Mouse (Mus musculus) liver, embryonic 14.5 days (tissue): ENCODE results near the gene Cacng7. TPM values are rescaled to one million over a fixed set of nuclear protein-coding genes. Genes with fewer than 3 reads are reported as not detected.

ENCODE experiments used
- ATAC-seq: fragments of 200-750 bp; cut with Nextera tagmentation; 2 replicates; pipeline ENCODE4 v1.8.0; 2017; ENCODE audit warnings: moderate number of reproducible peaks, mild to moderate bottlenecking, moderate library complexity; ENCODE audit not compliant: insufficient read depth
- DNase-seq, 3 experiments: peaks; one replicate each; pipeline ENCODE4 v3.0.0-alpha.2; 2012 to 2013; ENCODE audit warnings: low read depth in 3 of 3, low spot score in 3 of 3
- H3K27ac ChIP-seq: fragments of 300-500 bp; sonication (generic); 2 replicates; pipeline ENCODE4 v1.5.1; 2014; ENCODE audit warnings: moderate library complexity, mild to moderate bottlenecking, control low read depth, inconsistent platforms
- H3K27me3 ChIP-seq: fragments of 300-500 bp; sonication (generic); 2 replicates; pipeline ENCODE4 v1.6.1; 2014; ENCODE audit warnings: mild to moderate bottlenecking, low read length, moderate library complexity; ENCODE audit not compliant: control insufficient read depth, insufficient read depth
- H3K36me3 ChIP-seq: fragments of 300-500 bp; sonication (generic); replicated peaks from 2 replicates; pipeline ENCODE4 v1.6.1; 2014; ENCODE audit warnings: low read depth; ENCODE audit not compliant: control insufficient read depth, insufficient read depth
- H3K4me1 ChIP-seq, 2 experiments: fragments of 200-500 bp in 1 of 2; fragments of 300-500 bp in 1 of 2; sonication (generic) in 1 of 2; replicated peaks; 2 replicates each; pipeline ENCODE4 v1.6.1; 2012 to 2014; ENCODE audit warnings: antibody characterized with exemption in 1 of 2, inconsistent platforms in 1 of 2, low read length in 1 of 2; ENCODE audit not compliant: control insufficient read depth in 2 of 2, insufficient read depth in 2 of 2
- H3K4me2 ChIP-seq: fragments of 300-500 bp; sonication (generic); 2 replicates; pipeline ENCODE4 v1.6.1; 2014; ENCODE audit warnings: low read depth, mild to moderate bottlenecking, control low read depth, moderate library complexity
- H3K4me3 ChIP-seq, 2 experiments: fragments of 200-500 bp in 1 of 2; fragments of 300-500 bp in 1 of 2; sonication (generic) in 1 of 2; 2 replicates each; pipeline ENCODE4 v1.5.1; 2012 to 2014; ENCODE audit warnings: low read depth in 2 of 2, low read length in 2 of 2, mild to moderate bottlenecking in 2 of 2, control low read depth in 1 of 2, inconsistent platforms in 1 of 2, moderate library complexity in 1 of 2; ENCODE audit not compliant: insufficient read depth in 1 of 2
- H3K9ac ChIP-seq: fragments of 300-500 bp; sonication (generic); replicated peaks from 2 replicates; pipeline ENCODE4 v1.6.1; 2014; ENCODE audit warnings: mild to moderate bottlenecking, control low read depth, moderate library complexity
- H3K9me3 ChIP-seq: fragments of 300-500 bp; sonication (generic); 2 replicates; pipeline ENCODE4 v1.6.1; 2016; ENCODE audit warnings: low read length, mixed read lengths; ENCODE audit not compliant: control insufficient read depth
- CTCF ChIP-seq: IDR thresholded peaks from 2 replicates; pipeline ENCODE4 v1.5.1; 2016; ENCODE audit warnings: antibody characterized with exemption, low read depth, control low read depth
- EP300 ChIP-seq: IDR thresholded peaks from 2 replicates; pipeline ENCODE4 v1.6.1; 2016; ENCODE audit warnings: antibody characterized with exemption, low read depth
- WGBS: fragments of 180-500 bp; shearing (Covaris S2); extraction: QIAGEN DNeasy Blood & Tissue Kit; methylation state at CpG from one replicate; pipeline ENCODE4 v1.1.7; 2014; ENCODE audit not compliant: insufficient replicate concordance; 5-methylcytosine and 5-hydroxymethylcytosine counted together
- polyA plus RNA-seq, 2 experiments: library from polyadenylated mRNA; depleted of rRNA in 1 of 2; stranded (reverse) in 1 of 2; unstranded in 1 of 2; fragments of >200 nt; fragmentation: Nextera tagmentation in 1 of 2; extraction: Ambion mirVana in 1 of 2; gene quantifications; 2 replicates each; pipeline versions ENCODE4 v1.2.1 to v1.2.3; 2012 to 2014

Cacng7 gene
- polyA plus RNA-seq, 2 experiments = 0.49 TPM; not detected in 1

DNA sequence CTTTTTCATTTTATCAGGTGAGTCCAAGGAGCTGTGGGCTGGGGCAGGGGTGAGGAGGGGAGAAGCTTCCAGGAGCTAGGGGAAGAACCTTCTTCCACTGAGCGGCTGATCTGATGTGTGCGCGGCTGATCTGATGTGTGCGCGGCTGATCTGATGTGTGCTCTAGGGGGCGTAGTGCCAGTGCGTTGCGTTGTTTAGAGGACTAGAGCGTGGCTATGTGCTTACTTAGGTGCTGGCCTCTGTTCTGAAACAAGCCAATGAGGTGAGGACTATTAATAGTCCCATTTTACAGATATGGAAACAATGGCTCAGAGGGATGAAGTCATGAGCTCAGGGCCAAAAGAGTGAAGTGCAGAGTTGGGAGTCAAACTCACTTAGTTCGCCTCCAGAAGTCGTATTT is 6.3 kb downstream of the Cacng7 start:
- DNase-seq (no peak), ATAC-seq (no peak)
- H3K27me3 ChIP-seq = no peaks in the 10 kb centered on the region
- no peak overlapping the region for H3K4me2 ChIP-seq
- 71% methylated on average over 11 of the region's 11 CpGs for WGBS
- no peaks in the 10 kb centered on the region for H3K36me3 ChIP-seq
- no peak overlapping the region for H3K4me3 ChIP-seq
- H3K9me3 ChIP-seq = no peaks in the 10 kb centered on the region
- no peak overlapping the region for H3K27ac ChIP-seq
- no peak overlapping the region for H3K9ac ChIP-seq
- no peaks in the 10 kb centered on the region for H3K4me1 ChIP-seq
- no peak for TF ChIP-seq EP300
- TF ChIP-seq CTCF = no peak; the same call in 1 of the 2 replicates

GRCm38 (mm10) chr7:3343861-3344260 is 11.1 kb downstream of the Cacng7 start:
- Histone ChIP-seq H3K27ac (no peak overlapping the region), H3K36me3 (no peaks in the 10 kb centered on the region), H3K9me3 (no peaks in the 10 kb centered on the region), H3K27me3 (no peaks in the 10 kb centered on the region), H3K4me1 (no peaks in the 10 kb centered on the region), H3K4me3 (no peak overlapping the region), H3K4me2 (no peak overlapping the region), H3K9ac (no peak overlapping the region)
- no peak for DNase-seq
- ATAC-seq = no peak
- 43% methylated on average over 3 of the region's 3 CpGs for WGBS
- TF ChIP-seq EP300 = no peak
- TF ChIP-seq CTCF = no peak

DNA sequence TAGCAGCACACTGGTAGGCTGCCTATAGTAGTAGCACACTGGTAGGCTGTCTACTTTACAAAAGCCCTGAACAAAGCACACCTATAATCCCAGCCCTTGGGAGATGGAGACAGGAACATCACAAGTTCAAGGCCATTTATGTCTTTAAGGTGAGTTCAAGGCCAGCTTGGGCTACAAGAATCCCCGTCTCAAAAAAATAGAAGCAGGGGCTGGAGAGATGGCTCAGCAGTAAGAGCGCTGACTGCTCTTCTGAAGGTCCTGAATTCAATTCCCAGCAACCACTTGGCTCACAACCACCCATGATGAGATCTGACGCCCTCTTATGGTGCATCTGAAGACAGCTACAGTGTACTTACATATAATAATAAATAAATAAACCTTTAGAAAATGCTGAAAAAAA is 12.5 kb downstream of the Cacng7 start:
- no peak for ATAC-seq
- no peaks in the 10 kb centered on the region for H3K36me3 ChIP-seq
- H3K27me3 ChIP-seq = no peaks in the 10 kb centered on the region
- TF ChIP-seq CTCF (no peak), EP300 (no peak)
- no peaks in the 10 kb centered on the region for H3K4me1 ChIP-seq
- H3K4me2 ChIP-seq = no peak overlapping the region
- no peak for DNase-seq
- WGBS = 57% methylated on average over 3 of the region's 3 CpGs
- H3K27ac ChIP-seq = no peak overlapping the region
- no peaks in the 10 kb centered on the region for H3K9me3 ChIP-seq
- no peak overlapping the region for H3K9ac ChIP-seq
- no peak overlapping the region for H3K4me3 ChIP-seq

- Histone ChIP-seq H3K4me2 (no peak overlapping the region), H3K4me3 (no peak overlapping the region), H3K36me3 (no peaks in the 10 kb centered on the region), H3K9ac (no peak overlapping the region), H3K27me3 (no peaks in the 10 kb centered on the region), H3K9me3 (no peaks in the 10 kb centered on the region), H3K27ac (no peak overlapping the region), H3K4me1 (no peaks in the 10 kb centered on the region)
- ATAC-seq (no peak), DNase-seq (no peak)
- no peak for TF ChIP-seq EP300
- no peak for TF ChIP-seq CTCF
- 58% methylated on average over 20 of the region's 20 CpGs for WGBS
Measured at GRCm38 (mm10) chr7:3347366-3348287, 14.9 kb downstream of the Cacng7 start.

- 52% methylated on average over 5 of the region's 5 CpGs for WGBS
- H3K9me3 ChIP-seq = no peaks in the 10 kb centered on the region
- no peak overlapping the region for H3K4me3 ChIP-seq
- no peaks in the 10 kb centered on the region for H3K36me3 ChIP-seq
- no peak overlapping the region for H3K9ac ChIP-seq
- DNase-seq = no peak
- TF ChIP-seq CTCF = no peak
- no peak for TF ChIP-seq EP300
- no peak overlapping the region for H3K27ac ChIP-seq
- H3K27me3 ChIP-seq = no peaks in the 10 kb centered on the region
- no peak for ATAC-seq
- no peak overlapping the region for H3K4me2 ChIP-seq
- no peaks in the 10 kb centered on the region for H3K4me1 ChIP-seq
Measured at GRCm38 (mm10) chr7:3348326-3348725, 15.6 kb downstream of the Cacng7 start.
